Mouse (Mus musculus) embryonic facial prominence, embryonic 13.5 days (tissue): ENCODE data around the gene Slc25a27. TPM values are rescaled to one million over a fixed set of nuclear protein-coding genes. Genes with fewer than 3 reads are reported as not detected.

Experiments
- ATAC-seq: fragments of 200-750 bp; cut with Nextera tagmentation; 2 replicates; pipeline ENCODE4 v1.8.0; 2017; ENCODE audit warnings: low read depth; ENCODE audit not compliant: insufficient number of reproducible peaks, insufficient read depth, low FRiP score, low TSS enrichment
- H3K27ac ChIP-seq: fragments of 300-500 bp; sonication (generic); 2 replicates; pipeline ENCODE4 v1.5.1; 2015; ENCODE audit warnings: moderate library complexity, mild to moderate bottlenecking, inconsistent platforms
- H3K27me3 ChIP-seq: fragments of 300-500 bp; sonication (generic); 2 replicates; pipeline ENCODE4 v1.6.1; 2015; ENCODE audit warnings: mild to moderate bottlenecking, inconsistent platforms
- H3K36me3 ChIP-seq: fragments of 300-500 bp; sonication (generic); 2 replicates; pipeline ENCODE4 v1.6.1; 2015; ENCODE audit warnings: mild to moderate bottlenecking, inconsistent platforms
- H3K4me1 ChIP-seq: fragments of 300-500 bp; sonication (generic); 2 replicates; pipeline ENCODE4 v1.6.1; 2015; ENCODE audit warnings: inconsistent platforms
- H3K4me2 ChIP-seq: fragments of 300-500 bp; sonication (generic); 2 replicates; pipeline ENCODE4 v1.6.1; 2015; ENCODE audit warnings: moderate library complexity, mild to moderate bottlenecking, inconsistent platforms
- H3K4me3 ChIP-seq: fragments of 300-500 bp; sonication (generic); 2 replicates; pipeline ENCODE4 v1.5.1; 2015; ENCODE audit warnings: mild to moderate bottlenecking, inconsistent platforms
- H3K9ac ChIP-seq: fragments of 300-500 bp; sonication (generic); 2 replicates; pipeline ENCODE4 v1.6.1; 2015; ENCODE audit warnings: mild to moderate bottlenecking, inconsistent platforms
- H3K9me3 ChIP-seq: fragments of 300-500 bp; sonication (generic); 2 replicates; pipeline ENCODE4 v1.6.1; 2016; ENCODE audit warnings: inconsistent platforms
- WGBS: fragments of 180-500 bp; shearing (Covaris S2); methylation state at CpG from one replicate; pipeline ENCODE4 v1.1.7; 2015; ENCODE audit warnings: mixed read lengths; 5-methylcytosine and 5-hydroxymethylcytosine counted together
- polyA plus RNA-seq: library from polyadenylated mRNA; unstranded; fragments of >200 nt; fragmentation: Nextera tagmentation; extraction: Ambion mirVana; gene quantifications from 2 replicates; pipeline ENCODE4 v1.2.1, GENCODE M21; 2015

Gene Slc25a27
- polyA plus RNA-seq, 1 experiment from 2014 or later: 48.2 TPM

- no peaks in the 10 kb centered on the region for H3K9me3 ChIP-seq
- ATAC-seq: no peak
- 94% methylated on average over 6 of the region's 7 CpGs for WGBS
Measured at GRCm38 (mm10) chr17:43684086-43684485, 17.1 kb upstream of the Slc25a27 start.

GRCm38 (mm10) chr17:43677317-43677716 is 10.3 kb upstream of the Slc25a27 start:
- peaks cover 16% of the 10 kb centered on the region for H3K36me3 ChIP-seq
- H3K9me3 ChIP-seq: no peaks in the 10 kb centered on the region
- no peak overlapping the region for H3K27ac ChIP-seq
- no peak overlapping the region for H3K4me2 ChIP-seq
- no peaks in the 10 kb centered on the region for H3K4me1 ChIP-seq
- WGBS: 35% methylated on average over 1 of the region's 1 CpGs
- H3K4me3 ChIP-seq: no peak overlapping the region
- H3K27me3 ChIP-seq: no peaks in the 10 kb centered on the region
- ATAC-seq: no peak
- H3K9ac ChIP-seq: no peak overlapping the region

More at GRCm38 (mm10) chr17:43684086-43684485, 17.1 kb upstream of the Slc25a27 start:
- H3K27ac ChIP-seq: no peak overlapping the region
- no peaks in the 10 kb centered on the region for H3K4me1 ChIP-seq
- H3K4me3 ChIP-seq: no peak overlapping the region
- H3K4me2 ChIP-seq: no peak overlapping the region
- H3K27me3 ChIP-seq: no peaks in the 10 kb centered on the region
- H3K36me3 ChIP-seq: peaks cover 48% of the 10 kb centered on the region
- H3K9ac ChIP-seq: no peak overlapping the region

- WGBS: 91% methylated on average over 1 of the region's 1 CpGs
- Histone ChIP-seq H3K9me3 (no peaks in the 10 kb centered on the region), H3K36me3 (peaks cover 16% of the 10 kb centered on the region), H3K4me2 (no peak overlapping the region), H3K4me3 (no peak overlapping the region), H3K27ac (no peak overlapping the region), H3K9ac (no peak overlapping the region), H3K27me3 (no peaks in the 10 kb centered on the region), H3K4me1 (no peaks in the 10 kb centered on the region)
- ATAC-seq: no peak
Measured at GRCm38 (mm10) chr17:43676241-43676640, 9.2 kb upstream of the Slc25a27 start.

GRCm38 (mm10) chr17:43675228-43675627 is 8.2 kb upstream of the Slc25a27 start:
- 91% methylated on average over 1 of the region's 1 CpGs for WGBS
- H3K4me1 ChIP-seq: no peaks in the 10 kb centered on the region
- ATAC-seq: no peak

GRCm38 (mm10) chr17:43671907-43672306 is 4.9 kb upstream of the Slc25a27 start:
- Histone ChIP-seq H3K27me3 (no peaks in the 10 kb centered on the region), H3K9me3 (no peaks in the 10 kb centered on the region), H3K9ac (no peak overlapping the region), H3K36me3 (no peaks in the 10 kb centered on the region), H3K4me2 (no peak overlapping the region), H3K4me3 (no peak overlapping the region), H3K27ac (no peak overlapping the region), H3K4me1 (peaks cover 14% of the 10 kb centered on the region)
- 85% methylated on average over 4 of the region's 4 CpGs for WGBS
- no peak for ATAC-seq

More at GRCm38 (mm10) chr17:43675228-43675627, 8.2 kb upstream of the Slc25a27 start:
- no peak overlapping the region for H3K27ac ChIP-seq
- H3K4me3 ChIP-seq: no peak overlapping the region
- peaks cover 8% of the 10 kb centered on the region; the same call in 1 of the 2 replicates for H3K36me3 ChIP-seq
- no peak overlapping the region for H3K9ac ChIP-seq
- no peaks in the 10 kb centered on the region for H3K9me3 ChIP-seq
- H3K27me3 ChIP-seq: no peaks in the 10 kb centered on the region
- no peak overlapping the region for H3K4me2 ChIP-seq

GRCm38 (mm10) chr17:43669145-43669695 is 2.2 kb upstream of the Slc25a27 start:
- Histone ChIP-seq H3K27me3 (no peaks in the 10 kb centered on the region), H3K9me3 (no peaks in the 10 kb centered on the region), H3K36me3 (no peaks in the 10 kb centered on the region), H3K4me1 (peaks cover 27% of the 10 kb centered on the region), H3K4me2 (peak overlapping the region; percentile 85), H3K9ac (no peak overlapping the region), H3K4me3 (no peak overlapping the region), H3K27ac (no peak overlapping the region)
- ATAC-seq: no peak
- 72% methylated on average over 6 of the region's 6 CpGs for WGBS

GRCm38 (mm10) chr17:43667290-43667843 is 353 bp upstream of the Slc25a27 start, which contains the start of gene Cyp39a1:
Gene Cyp39a1, plus strand, starts transcription at chr17:43667425.
- Histone ChIP-seq H3K36me3 (peaks cover 2% of the 10 kb centered on the region; the same call in 1 of the 2 replicates), H3K4me3 (peak within 1 kb of the TSS; percentile 93), H3K27ac (peak within 1 kb of the TSS; percentile 71), H3K4me1 (peaks cover 27% of the 10 kb centered on the region), H3K9ac (peak within 1 kb of the TSS; percentile 86), H3K27me3 (no peaks in the 10 kb centered on the region), H3K4me2 (peak within 1 kb of the TSS; percentile 85), H3K9me3 (no peaks in the 10 kb centered on the region)
- under 1% methylated on average over 17 of the region's 17 CpGs for WGBS
- no peak for ATAC-seq

GRCm38 (mm10) chr17:43651314-43652046 is 15.5 kb downstream of the Slc25a27 start:
- H3K9ac ChIP-seq: no peak overlapping the region
- ATAC-seq: no peak
- H3K27ac ChIP-seq: no peak overlapping the region
- H3K4me2 ChIP-seq: no peak overlapping the region
- WGBS: 70% methylated on average over 14 of the region's 14 CpGs
- no peaks in the 10 kb centered on the region for H3K4me1 ChIP-seq
- H3K4me3 ChIP-seq: no peak overlapping the region
- no peaks in the 10 kb centered on the region for H3K27me3 ChIP-seq
- H3K9me3 ChIP-seq: no peaks in the 10 kb centered on the region
- H3K36me3 ChIP-seq: peaks cover 55% of the 10 kb centered on the region

GRCm38 (mm10) chr17:43649641-43650436 is 17.2 kb downstream of the Slc25a27 start:
- Histone ChIP-seq H3K4me3 (no peak overlapping the region), H3K27me3 (no peaks in the 10 kb centered on the region), H3K4me2 (no peak overlapping the region), H3K27ac (no peak overlapping the region), H3K9me3 (no peaks in the 10 kb centered on the region), H3K36me3 (peaks cover 66% of the 10 kb centered on the region), H3K4me1 (no peaks in the 10 kb centered on the region), H3K9ac (no peak overlapping the region)
- WGBS: 79% methylated on average over 10 of the region's 10 CpGs
- no peak for ATAC-seq

GRCm38 (mm10) chr17:43646925-43647324 is 20.1 kb downstream of the Slc25a27 start:
- Histone ChIP-seq H3K36me3 (peaks cover 59% of the 10 kb centered on the region), H3K27ac (no peak overlapping the region), H3K9ac (no peak overlapping the region), H3K4me1 (no peaks in the 10 kb centered on the region), H3K27me3 (no peaks in the 10 kb centered on the region), H3K4me3 (no peak overlapping the region), H3K4me2 (no peak overlapping the region), H3K9me3 (no peaks in the 10 kb centered on the region)
- no peak for ATAC-seq
- WGBS: 61% methylated on average over 5 of the region's 5 CpGs

GRCm38 (mm10) chr17:43645136-43645535 is 21.9 kb downstream of the Slc25a27 start:
- no peak for ATAC-seq
- H3K36me3 ChIP-seq: peaks cover 49% of the 10 kb centered on the region

More at GRCm38 (mm10) chr17:43645136-43645535, 21.9 kb downstream of the Slc25a27 start:
- Histone ChIP-seq H3K4me2 (no peak overlapping the region), H3K27ac (no peak overlapping the region), H3K9ac (no peak overlapping the region), H3K9me3 (no peaks in the 10 kb centered on the region), H3K27me3 (no peaks in the 10 kb centered on the region), H3K4me1 (no peaks in the 10 kb centered on the region), H3K4me3 (no peak overlapping the region)
- 84% methylated on average over 3 of the region's 3 CpGs for WGBS
